Mouse (Mus musculus) neural tube, embryonic 11.5 days (tissue): ENCODE data around the gene Eaf1. TPM values are rescaled to one million over a fixed set of nuclear protein-coding genes. Genes with fewer than 3 reads are reported as not detected.

ENCODE experiments used
- ATAC-seq: fragments of 200-750 bp; cut with Nextera tagmentation; 2 replicates; pipeline ENCODE4 v1.8.0; 2017; ENCODE audit warnings: moderate number of reproducible peaks, mild to moderate bottlenecking, moderate TSS enrichment, moderate library complexity; ENCODE audit not compliant: insufficient read depth, low FRiP score, low TSS enrichment
- DNase-seq: peaks from one replicate; pipeline ENCODE4 v3.0.0-alpha.2; 2015; ENCODE audit warnings: low spot score
- H3K27ac ChIP-seq: fragments of 300-500 bp; sonication (generic); 2 replicates; pipeline ENCODE4 v1.5.1; 2014; ENCODE audit warnings: low read depth, mild to moderate bottlenecking, low read length
- H3K27me3 ChIP-seq: fragments of 300-500 bp; sonication (generic); 2 replicates; pipeline ENCODE4 v1.6.1; 2014; ENCODE audit warnings: mild to moderate bottlenecking, low read length, mixed read lengths; ENCODE audit not compliant: control insufficient read depth, insufficient read depth
- H3K36me3 ChIP-seq: fragments of 300-500 bp; sonication (generic); 2 replicates; pipeline ENCODE4 v1.6.1; 2014; ENCODE audit warnings: mild to moderate bottlenecking, low read length, moderate library complexity, mixed read lengths; ENCODE audit not compliant: control insufficient read depth, insufficient read depth
- H3K4me1 ChIP-seq: fragments of 300-500 bp; sonication (generic); 2 replicates; pipeline ENCODE4 v1.6.1; 2014; ENCODE audit warnings: low read length, mixed read lengths; ENCODE audit not compliant: control insufficient read depth, insufficient read depth
- H3K4me2 ChIP-seq: fragments of 300-500 bp; sonication (generic); 2 replicates; pipeline ENCODE4 v1.6.1; 2014; ENCODE audit warnings: low read depth, mild to moderate bottlenecking, moderate library complexity
- H3K4me3 ChIP-seq: fragments of 300-500 bp; sonication (generic); 2 replicates; pipeline ENCODE4 v1.5.1; 2014; ENCODE audit warnings: low read depth, low read length
- H3K9ac ChIP-seq: fragments of 300-500 bp; sonication (generic); 2 replicates; pipeline ENCODE4 v1.6.1; 2014; ENCODE audit warnings: mild to moderate bottlenecking, low read length
- H3K9me3 ChIP-seq: fragments of 300-500 bp; sonication (generic); 2 replicates; pipeline ENCODE4 v1.6.1; 2016; ENCODE audit warnings: low read length; ENCODE audit not compliant: control insufficient read depth
- WGBS: fragments of 180-500 bp; shearing (Covaris S2); extraction: QIAGEN DNeasy Blood & Tissue Kit; methylation state at CpG from one replicate; pipeline ENCODE4 v1.1.7; 2014; 5-methylcytosine and 5-hydroxymethylcytosine counted together
- polyA plus RNA-seq: library from polyadenylated mRNA; unstranded; fragments of >200 nt; fragmentation: Nextera tagmentation; extraction: Ambion mirVana; gene quantifications from 2 replicates; pipeline ENCODE4 v1.2.1, GENCODE M21; 2014

The Eaf1 gene
- polyA plus RNA-seq, 1 experiment from 2014 or later = 21.8 TPM

GRCm38 (mm10) chr14:31556526-31557260 is 62.5 kb downstream of the Eaf1 start:
- Histone ChIP-seq H3K9ac (no peak overlapping the region), H3K36me3 (no peaks in the 10 kb centered on the region), H3K4me3 (no peak overlapping the region), H3K9me3 (no peaks in the 10 kb centered on the region), H3K4me1 (no peaks in the 10 kb centered on the region), H3K4me2 (no peak overlapping the region), H3K27ac (no peak overlapping the region), H3K27me3 (no peaks in the 10 kb centered on the region)
- WGBS = 80% methylated on average over 9 of the region's 9 CpGs
- ATAC-seq (no peak), DNase-seq (no peak)

- H3K4me2 ChIP-seq = no peak overlapping the region
- no peaks in the 10 kb centered on the region for H3K9me3 ChIP-seq
- H3K4me3 ChIP-seq = no peak overlapping the region
- no peaks in the 10 kb centered on the region for H3K36me3 ChIP-seq
- 87% methylated on average over 8 of the region's 8 CpGs for WGBS
- no peaks in the 10 kb centered on the region for H3K4me1 ChIP-seq
- no peaks in the 10 kb centered on the region for H3K27me3 ChIP-seq
- ATAC-seq (no peak), DNase-seq (no peak)
- H3K27ac ChIP-seq = no peak overlapping the region
- H3K9ac ChIP-seq = no peak overlapping the region
Observed at GRCm38 (mm10) chr14:31557273-31557672, 63.1 kb downstream of the Eaf1 start.

GRCm38 (mm10) chr14:31557784-31558183 is 63.6 kb downstream of the Eaf1 start:
- ATAC-seq = no peak
- Histone ChIP-seq H3K36me3 (no peaks in the 10 kb centered on the region), H3K9me3 (no peaks in the 10 kb centered on the region), H3K4me2 (no peak overlapping the region), H3K4me1 (no peaks in the 10 kb centered on the region), H3K9ac (no peak overlapping the region), H3K27ac (no peak overlapping the region), H3K27me3 (no peaks in the 10 kb centered on the region), H3K4me3 (no peak overlapping the region)
- 79% methylated on average over 9 of the region's 9 CpGs for WGBS
- no peak for DNase-seq

DNA sequence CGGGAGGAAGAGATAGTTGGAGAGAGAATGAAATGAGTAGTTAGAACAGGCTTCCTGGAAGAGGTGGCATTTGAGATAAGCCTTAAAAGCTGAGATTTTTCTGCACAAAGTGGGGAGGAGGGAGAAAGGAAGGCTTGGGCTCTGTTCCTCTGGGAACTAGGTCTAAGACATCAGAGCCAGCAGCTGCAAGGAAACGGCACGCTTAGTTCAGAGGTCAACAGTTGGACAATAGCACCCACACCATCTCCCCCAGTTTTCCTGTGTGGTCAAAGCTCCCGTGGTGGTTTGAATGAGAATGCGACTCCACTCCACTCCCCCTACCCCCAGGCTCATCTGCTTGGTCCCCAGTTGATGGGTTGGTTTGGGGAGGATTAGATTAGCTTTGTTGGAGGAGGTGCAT is 65.0 kb downstream of the Eaf1 start:
- ATAC-seq (no peak), DNase-seq (no peak)
- H3K9ac ChIP-seq = no peak overlapping the region
- H3K4me2 ChIP-seq = no peak overlapping the region
- no peak overlapping the region for H3K4me3 ChIP-seq
- no peaks in the 10 kb centered on the region for H3K9me3 ChIP-seq
- no peaks in the 10 kb centered on the region for H3K4me1 ChIP-seq
- WGBS = 65% methylated on average over 5 of the region's 5 CpGs
- H3K36me3 ChIP-seq = no peaks in the 10 kb centered on the region
- no peaks in the 10 kb centered on the region for H3K27me3 ChIP-seq
- H3K27ac ChIP-seq = no peak overlapping the region

Other genes starting within 250 kb of the Eaf1 start
- 12.7 and 13.1 TPM in 2 replicates for gene Phf7, start 243.1 kb upstream of the Eaf1 start, polyA plus RNA-seq
- 113 and 125 TPM in 2 replicates for gene Bap1, start 242.9 kb upstream of the Eaf1 start, polyA plus RNA-seq
- gene Dnah1, start 170.5 kb upstream of the Eaf1 start, polyA plus RNA-seq = 5.9 and 7.6 TPM in 2 replicates
- 51.0 and 52.0 TPM in 2 replicates for gene Capn7, start 157.8 kb upstream of the Eaf1 start, polyA plus RNA-seq
- gene Sh3bp5, start 58.3 kb upstream of the Eaf1 start, polyA plus RNA-seq = 17.2 and 20.1 TPM in 2 replicates
- 78.9 and 85.6 TPM in 2 replicates for gene Mettl6, start 641 bp downstream of the Eaf1 start, polyA plus RNA-seq
- gene Colq, start 96.9 kb downstream of the Eaf1 start, polyA plus RNA-seq = 0.28 and 0.73 TPM in 2 replicates
- 1.0 TPM in 1 of 2 replicates, not detected in the other for gene Gm49387, start 146.5 kb downstream of the Eaf1 start, polyA plus RNA-seq
- 14.5 and 16.0 TPM in 2 replicates for gene Btd, start 146.6 kb downstream of the Eaf1 start, polyA plus RNA-seq
- 6.7 and 8.2 TPM in 2 replicates for gene Hacl1, start 146.9 kb downstream of the Eaf1 start, polyA plus RNA-seq